Mouse (Mus musculus) lung, embryonic 14.5 days (tissue): Measurements from ENCODE around the gene Rbm17. TPM values are rescaled to one million over a fixed set of nuclear protein-coding genes. Genes with fewer than 3 reads are reported as not detected.
A peak's percentile ranks its signal among the peaks of the same experiment; 100 is the strongest.
"Not testable (repeated sequence)": the region's sequence is repeated elsewhere in the genome, so short reads cannot be mapped to it uniquely, and the experiment has no call there.

Experiments
- ATAC-seq: fragments of 200-750 bp; cut with Nextera tagmentation; 2 replicates; pipeline ENCODE4 v1.8.0; 2017; ENCODE audit warnings: mild to moderate bottlenecking, moderate TSS enrichment, moderate library complexity; ENCODE audit not compliant: insufficient read depth
- DNase-seq: peaks from one replicate; pipeline ENCODE4 v3.0.0-alpha.2; 2015
- H3K27ac ChIP-seq: fragments of 300-500 bp; sonication (generic); 2 replicates; pipeline ENCODE4 v1.5.1; 2014; ENCODE audit warnings: low read depth, mild to moderate bottlenecking, moderate library complexity
- H3K27me3 ChIP-seq: fragments of 300-500 bp; sonication (generic); 2 replicates; pipeline ENCODE4 v1.6.1; 2014; ENCODE audit warnings: low read length, control low read depth; ENCODE audit not compliant: insufficient read depth
- H3K36me3 ChIP-seq: fragments of 300-500 bp; sonication (generic); 2 replicates; pipeline ENCODE4 v1.6.1; 2014; ENCODE audit warnings: control low read depth; ENCODE audit not compliant: insufficient read depth
- H3K4me1 ChIP-seq: fragments of 300-500 bp; sonication (generic); 2 replicates; pipeline ENCODE4 v1.6.1; 2014; ENCODE audit warnings: antibody characterized with exemption, control low read depth; ENCODE audit not compliant: insufficient read depth
- H3K4me2 ChIP-seq: fragments of 300-500 bp; sonication (generic); 2 replicates; pipeline ENCODE4 v1.6.1; 2014; ENCODE audit warnings: mild to moderate bottlenecking
- H3K4me3 ChIP-seq: fragments of 300-500 bp; sonication (generic); 2 replicates; pipeline ENCODE4 v1.5.1; 2014; ENCODE audit warnings: low read depth, low read length
- H3K9ac ChIP-seq: fragments of 300-500 bp; sonication (generic); 2 replicates; pipeline ENCODE4 v1.6.1; 2014
- H3K9me3 ChIP-seq: fragments of 300-500 bp; sonication (generic); 2 replicates; pipeline ENCODE4 v1.6.1; 2016; ENCODE audit warnings: low read depth, low read length, control low read depth
- CTCF ChIP-seq: IDR thresholded peaks from 2 replicates; pipeline ENCODE4 v1.5.1; 2016; ENCODE audit warnings: antibody characterized with exemption, low read depth
- WGBS: fragments of 180-500 bp; shearing (Covaris S2); extraction: QIAGEN DNeasy Blood & Tissue Kit; methylation state at CpG from one replicate; pipeline ENCODE4 v1.1.7; 2014; 5-methylcytosine and 5-hydroxymethylcytosine counted together
- polyA plus RNA-seq: library from polyadenylated mRNA; unstranded; fragments of >200 nt; fragmentation: Nextera tagmentation; extraction: Ambion mirVana; gene quantifications from 2 replicates; pipeline ENCODE4 v1.2.1, GENCODE M21; 2014

Rbm17 gene
- polyA plus RNA-seq, 1 experiment from 2014 or later, result 154 TPM

DNA sequence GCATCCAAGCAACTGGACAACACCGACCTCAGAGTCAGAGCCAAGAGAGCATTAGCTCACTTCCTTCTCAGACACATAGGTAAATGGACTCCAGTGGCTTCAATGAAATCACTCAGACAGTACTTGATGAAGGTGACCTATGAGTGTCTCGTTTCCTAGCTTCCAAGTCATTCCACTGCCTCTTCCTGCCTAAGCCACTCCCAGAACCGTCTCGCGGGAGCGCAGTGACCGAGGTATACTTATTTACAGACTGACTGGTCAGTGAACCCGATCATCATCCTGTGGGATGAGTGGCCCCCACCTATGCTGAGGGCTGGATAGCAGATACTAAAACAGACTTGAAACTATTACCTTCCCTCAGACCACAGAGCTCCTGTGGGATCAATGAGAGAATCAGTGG, 57.9 kb downstream of the Rbm17 start:
- H3K9me3 ChIP-seq, result no peaks in the 10 kb centered on the region
- H3K27me3 ChIP-seq, result no peaks in the 10 kb centered on the region
- H3K4me2 ChIP-seq, result no peak overlapping the region
- H3K36me3 ChIP-seq, result no peaks in the 10 kb centered on the region
- ATAC-seq, result no peak
- no peak overlapping the region for H3K4me3 ChIP-seq
- no peak overlapping the region for H3K9ac ChIP-seq
- WGBS, result 68% methylated on average over 8 of the region's 8 CpGs
- no peak overlapping the region for H3K27ac ChIP-seq
- H3K4me1 ChIP-seq, result no peaks in the 10 kb centered on the region
- TF ChIP-seq CTCF, result no peak
- DNase-seq, result no peak

DNA sequence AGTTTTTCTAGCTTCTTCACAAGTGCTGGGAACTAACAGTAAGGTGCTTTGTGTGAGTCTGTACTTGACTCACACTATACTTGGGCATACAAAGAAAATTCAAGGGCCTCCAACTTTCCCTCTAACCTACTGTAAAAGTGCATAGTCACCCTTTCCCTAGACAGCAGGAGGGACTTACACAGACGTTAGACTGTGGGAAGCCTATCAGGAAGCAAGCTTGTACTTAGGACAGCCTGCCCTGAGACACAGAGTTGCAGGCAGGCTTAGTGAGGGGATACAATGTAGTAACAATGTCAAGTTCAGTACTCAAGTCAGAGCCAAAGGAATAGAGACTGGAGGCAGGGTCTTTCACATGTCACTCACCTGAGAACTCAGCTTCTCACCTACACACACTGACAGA, 58.6 kb downstream of the Rbm17 start:
- no peak overlapping the region for H3K4me2 ChIP-seq
- no peaks in the 10 kb centered on the region for H3K9me3 ChIP-seq
- no peaks in the 10 kb centered on the region for H3K4me1 ChIP-seq
- no peak overlapping the region for H3K9ac ChIP-seq
- WGBS, result 25% methylated on average over 1 of the region's 1 CpGs
- H3K27me3 ChIP-seq, result no peaks in the 10 kb centered on the region
- ATAC-seq (no peak), DNase-seq (no peak)
- H3K4me3 ChIP-seq, result no peak overlapping the region
- H3K27ac ChIP-seq, result no peak overlapping the region
- no peaks in the 10 kb centered on the region for H3K36me3 ChIP-seq
- TF ChIP-seq CTCF, result no peak

DNA sequence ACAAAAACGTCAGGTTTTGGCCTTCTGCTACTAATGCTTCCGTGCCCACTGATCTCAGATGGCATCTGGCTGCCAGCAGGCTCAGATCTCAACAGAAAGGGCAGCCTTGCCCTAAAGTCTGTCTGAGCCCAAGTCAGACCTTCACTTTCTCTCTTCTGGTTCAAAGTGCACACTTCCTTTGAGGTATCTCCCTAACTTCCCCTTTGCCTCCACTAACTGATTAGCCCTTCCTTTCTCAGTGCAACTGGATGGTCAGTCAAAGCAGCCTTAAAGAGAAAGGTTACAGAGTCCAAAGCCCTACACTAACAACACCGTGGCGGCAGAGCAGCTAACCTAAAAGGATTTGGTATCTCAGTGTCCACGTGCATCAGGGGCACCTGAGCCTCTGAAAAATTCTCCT, 59.6 kb downstream of the Rbm17 start:
- H3K9ac ChIP-seq, result no peak overlapping the region
- no peaks in the 10 kb centered on the region for H3K27me3 ChIP-seq
- H3K9me3 ChIP-seq, result no peaks in the 10 kb centered on the region
- H3K4me1 ChIP-seq, result no peaks in the 10 kb centered on the region
- H3K4me2 ChIP-seq, result no peak overlapping the region
- H3K36me3 ChIP-seq, result no peaks in the 10 kb centered on the region
- no peak for TF ChIP-seq CTCF
- DNase-seq (no peak), ATAC-seq (no peak)
- no peak overlapping the region for H3K27ac ChIP-seq
- 67% methylated on average over 5 of the region's 5 CpGs for WGBS
- H3K4me3 ChIP-seq, result no peak overlapping the region

DNA sequence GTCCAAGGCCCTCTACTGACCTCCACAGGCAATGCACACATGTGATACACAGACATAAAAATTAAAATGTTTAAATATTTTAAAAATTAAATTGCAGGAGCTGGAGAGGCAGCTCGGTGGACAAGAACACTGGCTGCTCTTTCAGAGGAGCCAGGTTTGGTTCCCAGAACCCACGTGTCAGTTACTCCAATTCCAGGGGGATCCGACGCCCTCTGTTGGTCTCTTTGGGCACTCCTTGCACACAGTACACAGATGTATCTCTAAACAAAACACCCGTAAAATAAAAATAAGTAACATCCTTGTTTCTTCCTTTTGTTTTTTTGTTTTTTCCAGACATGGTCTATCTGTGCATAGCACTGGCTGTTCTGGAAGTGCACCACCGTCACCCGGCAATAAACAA, 60.8 kb downstream of the Rbm17 start:
- Histone ChIP-seq H3K36me3 (no peaks in the 10 kb centered on the region), H3K27ac (no peak overlapping the region), H3K27me3 (no peaks in the 10 kb centered on the region), H3K9me3 (no peaks in the 10 kb centered on the region), H3K4me3 (no peak overlapping the region), H3K4me2 (no peak overlapping the region), H3K9ac (no peak overlapping the region), H3K4me1 (no peaks in the 10 kb centered on the region)
- TF ChIP-seq CTCF, result 0 out of 2 replicates have a peak, but pooled peaks have one; percentile 4
- DNase-seq (no peak), ATAC-seq (no peak)
- 66% methylated on average over 7 of the region's 7 CpGs for WGBS

DNA sequence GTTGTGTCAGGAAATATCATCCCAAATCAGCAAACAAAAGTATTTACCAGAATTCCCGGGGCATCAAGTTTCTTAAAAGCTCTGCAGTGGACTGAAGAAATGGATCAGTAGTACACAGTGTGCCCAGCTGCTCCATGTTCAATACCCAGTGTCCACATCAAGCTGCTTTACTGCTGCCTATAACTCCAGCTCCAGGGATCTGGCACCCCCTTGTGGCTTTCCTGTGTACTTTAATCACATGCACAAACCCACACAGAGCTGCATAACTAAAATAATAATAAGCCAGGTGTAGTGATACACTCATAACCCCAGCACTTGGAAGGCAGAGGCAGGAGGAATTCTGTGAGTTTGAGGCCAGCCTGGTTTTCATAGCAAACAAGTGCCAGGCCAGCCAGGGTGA, 61.3 kb downstream of the Rbm17 start:
- DNase-seq, result peak; percentile 81
- Histone ChIP-seq H3K9ac (no peak overlapping the region), H3K9me3 (no peaks in the 10 kb centered on the region), H3K4me3 (no peak overlapping the region), H3K36me3 (no peaks in the 10 kb centered on the region), H3K4me1 (no peaks in the 10 kb centered on the region), H3K4me2 (no peak overlapping the region), H3K27ac (no peak overlapping the region), H3K27me3 (no peaks in the 10 kb centered on the region)
- TF ChIP-seq CTCF, result peak; percentile 76
- 76% methylated on average over 1 of the region's 1 CpGs for WGBS
- peak; percentile 64; the same call in 1 of the 2 replicates for ATAC-seq

DNA sequence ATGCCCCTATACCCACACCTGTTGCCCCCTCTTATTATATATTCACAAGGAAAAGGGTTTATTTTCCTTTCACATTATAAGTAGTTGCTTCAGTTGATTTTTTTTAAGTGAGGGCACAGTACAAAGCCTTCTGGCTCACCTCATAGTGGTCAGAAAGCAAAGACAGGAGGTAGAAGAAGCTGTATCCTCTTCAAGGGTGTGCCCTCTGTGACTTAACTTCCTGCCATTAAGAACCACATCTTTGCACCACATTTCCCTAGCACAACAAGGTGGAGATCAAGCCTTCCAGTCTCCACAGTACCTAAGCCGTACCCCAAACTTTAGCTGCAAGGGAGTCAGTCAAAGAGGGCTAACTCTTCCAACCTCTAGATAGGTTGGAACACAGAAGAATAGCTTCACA, 61.8 kb downstream of the Rbm17 start:
- WGBS, result 93% methylated on average over 1 of the region's 1 CpGs
- Histone ChIP-seq H3K27ac (no peak overlapping the region), H3K4me3 (no peak overlapping the region), H3K27me3 (no peaks in the 10 kb centered on the region), H3K9me3 (no peaks in the 10 kb centered on the region), H3K4me2 (no peak overlapping the region), H3K36me3 (no peaks in the 10 kb centered on the region), H3K9ac (no peak overlapping the region), H3K4me1 (no peaks in the 10 kb centered on the region)
- TF ChIP-seq CTCF, result no peak
- DNase-seq (no peak), ATAC-seq (no peak)

DNA sequence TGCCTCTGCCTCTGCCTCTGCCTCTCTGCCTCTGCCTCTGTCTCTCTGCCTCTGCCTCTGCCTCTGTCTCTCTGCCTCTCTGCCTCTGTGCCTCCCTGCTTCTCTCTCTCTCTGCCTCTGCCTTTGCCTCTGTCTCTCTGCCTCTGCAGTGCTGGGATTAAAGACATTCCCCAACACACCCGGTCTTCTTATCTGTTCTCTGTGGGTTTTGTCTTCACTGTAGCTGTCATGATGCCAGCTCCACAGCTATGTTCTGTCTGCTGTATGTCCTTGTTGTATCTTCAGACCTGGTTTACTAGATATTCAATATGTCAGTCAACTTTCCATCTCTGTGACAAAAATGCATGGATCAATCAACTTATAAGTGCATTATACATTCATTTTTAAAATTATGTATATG, 62.4 kb downstream of the Rbm17 start:
- 45% methylated on average over 1 of the region's 1 CpGs for WGBS
- H3K9ac ChIP-seq, H3K4me1 ChIP-seq, H3K27me3 ChIP-seq, H3K36me3 ChIP-seq, H3K9me3 ChIP-seq, DNase-seq, H3K27ac ChIP-seq, ATAC-seq, H3K4me3 ChIP-seq, H3K4me2 ChIP-seq: not testable (repeated sequence)

DNA sequence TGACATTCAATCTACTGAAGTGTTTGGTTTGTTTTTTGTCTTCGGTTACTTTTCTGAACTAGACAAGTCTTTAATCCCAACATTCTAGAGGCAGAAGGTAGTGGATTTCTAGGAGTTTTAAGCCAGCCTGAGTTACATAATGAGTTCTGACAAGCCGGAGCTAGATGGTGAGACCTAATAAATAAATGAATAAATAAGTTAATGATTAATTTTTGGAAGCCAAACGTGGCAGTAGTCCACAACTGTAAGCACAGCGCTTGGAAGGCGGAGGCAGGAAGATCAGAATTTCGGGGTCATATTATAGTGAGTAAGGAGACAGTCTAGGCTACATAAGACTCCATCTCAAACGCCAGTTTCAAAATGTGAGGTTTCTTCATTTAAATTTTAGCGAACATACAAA, 68.0 kb downstream of the Rbm17 start:
- DNase-seq (no peak), ATAC-seq (peak; percentile 2; the same call in 1 of the 2 replicates)
- no peak for TF ChIP-seq CTCF
- 55% methylated on average over 8 of the region's 8 CpGs for WGBS
- Histone ChIP-seq H3K27me3 (no peaks in the 10 kb centered on the region), H3K9ac (no peak overlapping the region), H3K36me3 (no peaks in the 10 kb centered on the region), H3K4me1 (no peaks in the 10 kb centered on the region; the same call in 1 of the 2 replicates), H3K4me2 (peak overlapping the region; percentile 84), H3K4me3 (peak overlapping the region; percentile 39), H3K9me3 (no peaks in the 10 kb centered on the region), H3K27ac (no peak overlapping the region)

Other genes with a start within 250 kb of the Rbm17 start
- 28.8 and 30.0 TPM in 2 replicates for gene Pfkfb3, start 50.1 kb downstream of the Rbm17 start, polyA plus RNA-seq
- not detected in 2 replicates for gene Gm17490, start 22.1 kb upstream of the Rbm17 start, polyA plus RNA-seq
- gene Il2ra, start 38.7 kb upstream of the Rbm17 start, polyA plus RNA-seq, result not detected in 2 replicates
- 1.6 and 2.2 TPM in 2 replicates for gene Il15ra, start 101.1 kb upstream of the Rbm17 start, polyA plus RNA-seq
- gene Fbh1, start 173.4 kb upstream of the Rbm17 start, polyA plus RNA-seq, result 113 and 117 TPM in 2 replicates
- 22.5 and 23.3 TPM in 2 replicates for gene Ankrd16, start 173.7 kb upstream of the Rbm17 start, polyA plus RNA-seq